ENCODE assay signal across 17 mouse cellular contexts in the genomic region with DNA sequence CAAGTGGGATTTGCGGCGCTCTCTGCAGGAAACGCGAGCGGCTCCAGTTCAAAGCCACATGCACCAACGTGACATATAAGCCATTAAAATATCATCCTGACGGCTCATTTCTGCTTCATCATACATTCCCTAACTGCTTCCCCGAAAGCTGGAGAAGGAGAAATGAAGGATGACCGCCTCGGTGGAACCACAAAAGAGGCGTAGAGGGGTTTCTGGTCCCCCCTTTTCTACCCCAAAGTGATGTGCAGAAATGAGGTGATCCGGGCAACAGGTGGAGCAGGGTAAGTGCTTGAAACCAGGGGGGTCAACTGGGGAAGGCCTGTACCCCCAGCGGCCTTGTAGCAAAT. TPM values are rescaled to one million over a fixed set of nuclear protein-coding genes. Genes with fewer than 3 reads are reported as not detected.
A peak's percentile ranks its signal among the peaks of the same experiment; 100 is the strongest.
DNase-seq lines count a peak whose midpoint lies in the region; ATAC-seq and TF ChIP-seq lines count a peak whose summit lies in the region.
"Had no signal": no experiment of that assay in that cellular context is flagged by ENCODE, and none has a peak within 500 bp of the region (broad histone marks: within the 10 kb centered on the region; RNA-seq: fewer than 3 reads in every experiment).

No protein-coding gene starts in this region.

- ATAC-seq in forebrain, embryonic 12.5 days (ENCODE audit: low FRiP score) = no peak
- no peak for ATAC-seq in hindbrain, embryonic 14.5 days (ENCODE audit: low FRiP score)
- no peak for ATAC-seq in midbrain, embryonic 16.5 days
- ATAC-seq in stomach, postnatal 0 days (ENCODE audit: low FRiP score, low TSS enrichment) = no peak
- ATAC-seq: intestine, embryonic 16.5 days had no signal

- peaks cover 10% of the 10 kb centered on the region; the same call in 1 of the 2 replicates for H3K4me1 ChIP-seq in forebrain, embryonic 12.5 days
- H3K4me1 ChIP-seq in hindbrain, embryonic 14.5 days (replicated peaks; ENCODE audit: control insufficient read depth, insufficient read depth, low read length) = no peaks in the 10 kb centered on the region
- no peaks in the 10 kb centered on the region for H3K4me1 ChIP-seq in midbrain, embryonic 16.5 days (ENCODE audit: control insufficient read depth, insufficient read depth, low read length)
- no peaks in the 10 kb centered on the region; the same call in 1 of the 2 replicates for H3K4me1 ChIP-seq in stomach, postnatal 0 days (replicated peaks; ENCODE audit: control insufficient read depth, insufficient read depth)

- peaks cover 6% of the 10 kb centered on the region; the same call in 1 of the 2 replicates for H3K36me3 ChIP-seq in forebrain, embryonic 12.5 days (replicated peaks)
- no peaks in the 10 kb centered on the region for H3K36me3 ChIP-seq in hindbrain, embryonic 14.5 days (replicated peaks; ENCODE audit: control insufficient read depth, insufficient read depth)
- H3K36me3 ChIP-seq in midbrain, embryonic 16.5 days (ENCODE audit: control insufficient read depth, insufficient read depth, low read length) = no peaks in the 10 kb centered on the region
- no peaks in the 10 kb centered on the region for H3K36me3 ChIP-seq in stomach, postnatal 0 days (ENCODE audit: control insufficient read depth, insufficient read depth, low read length)
- H3K36me3 ChIP-seq: embryonic facial prominence, embryonic 15.5 days; limb, embryonic 12.5 days had no signal

- no peak for TF ChIP-seq EP300 in stomach, postnatal 0 days (optimal IDR thresholded peaks at IDR 0.05)

- peak overlapping the region; percentile 94 for H3K9ac ChIP-seq in forebrain, embryonic 12.5 days
- H3K9ac ChIP-seq in hindbrain, embryonic 14.5 days = peak overlapping the region; percentile 66
- H3K9ac ChIP-seq in midbrain, embryonic 16.5 days (ENCODE audit: low read depth, low read length) = peak overlapping the region; percentile 61
- no peak overlapping the region for H3K9ac ChIP-seq in stomach, postnatal 0 days (ENCODE audit: low read length)
- H3K9ac ChIP-seq: embryonic facial prominence, embryonic 15.5 days; limb, embryonic 12.5 days had no signal

- no peak for TF ChIP-seq CTCF in stomach, postnatal 0 days (IDR thresholded peaks at IDR 0.05; ENCODE audit: low read depth)

- H3K9me3 ChIP-seq in forebrain, embryonic 12.5 days = no peaks in the 10 kb centered on the region
- H3K9me3 ChIP-seq in hindbrain, embryonic 14.5 days (ENCODE audit: control insufficient read depth, low read length) = no peaks in the 10 kb centered on the region
- H3K9me3 ChIP-seq in midbrain, embryonic 16.5 days (replicated peaks; ENCODE audit: control insufficient read depth, low read length, poor library complexity, severe bottlenecking) = 0 out of 2 replicates have a peak, but pooled peaks cover under 1% of the 10 kb centered on the region
- H3K9me3 ChIP-seq in stomach, postnatal 0 days (ENCODE audit: control insufficient read depth, low read length) = no peaks in the 10 kb centered on the region
- H3K9me3 ChIP-seq: embryonic facial prominence, embryonic 15.5 days; limb, embryonic 12.5 days had no signal

- 9% methylated on average over 12 of the region's 13 CpGs for WGBS in forebrain, embryonic 12.5 days
- 5% methylated on average over 13 of the region's 13 CpGs for WGBS in hindbrain, embryonic 14.5 days
- WGBS in midbrain, embryonic 16.5 days = 10% methylated on average over 13 of the region's 13 CpGs
- WGBS in stomach, postnatal 0 days = 3% methylated on average over 13 of the region's 13 CpGs

- peak overlapping the region; percentile 39 for H3K4me3 ChIP-seq in forebrain, embryonic 12.5 days (replicated peaks)
- peak overlapping the region; percentile 51 for H3K4me3 ChIP-seq in hindbrain, embryonic 14.5 days (replicated peaks; ENCODE audit: low read length)
- peak overlapping the region; percentile 29 for H3K4me3 ChIP-seq in midbrain, embryonic 16.5 days (ENCODE audit: low read depth, low read length)
- H3K4me3 ChIP-seq in stomach, postnatal 0 days (ENCODE audit: low read depth, low read length) = no peak overlapping the region
- H3K4me3 ChIP-seq: embryonic facial prominence, embryonic 15.5 days; heart, adult 2 months; limb, embryonic 12.5 days had no signal

- peaks cover 80% of the 10 kb centered on the region for H3K27me3 ChIP-seq in forebrain, embryonic 12.5 days
- peaks cover 62% of the 10 kb centered on the region for H3K27me3 ChIP-seq in hindbrain, embryonic 14.5 days (ENCODE audit: control insufficient read depth, insufficient read depth, low read length)
- peaks cover 45% of the 10 kb centered on the region for H3K27me3 ChIP-seq in midbrain, embryonic 16.5 days (ENCODE audit: control insufficient read depth, insufficient read depth, low read depth, low read length)
- H3K27me3 ChIP-seq in stomach, postnatal 0 days (ENCODE audit: control insufficient read depth, insufficient read depth, low read length) = peaks cover 23% of the 10 kb centered on the region; the same call in 1 of the 2 replicates
- H3K27me3 ChIP-seq: CH12.LX had no signal

- H3K4me2 ChIP-seq in forebrain, embryonic 12.5 days = peak overlapping the region; percentile 58
- peak overlapping the region; percentile 52 for H3K4me2 ChIP-seq in hindbrain, embryonic 14.5 days (replicated peaks)
- peak overlapping the region; percentile 35 for H3K4me2 ChIP-seq in midbrain, embryonic 16.5 days (ENCODE audit: low read length)
- H3K4me2 ChIP-seq in stomach, postnatal 0 days (replicated peaks; ENCODE audit: low read depth) = no peak overlapping the region
- H3K4me2 ChIP-seq: embryonic facial prominence, embryonic 15.5 days; limb, embryonic 12.5 days had no signal

- peak overlapping the region; percentile 97 for H3K27ac ChIP-seq in forebrain, embryonic 12.5 days
- H3K27ac ChIP-seq in hindbrain, embryonic 14.5 days = peak overlapping the region; percentile 96
- H3K27ac ChIP-seq in midbrain, embryonic 16.5 days (ENCODE audit: low read length) = peak overlapping the region; percentile 86
- H3K27ac ChIP-seq in stomach, postnatal 0 days (replicated peaks) = no peak overlapping the region
- H3K27ac ChIP-seq: embryonic facial prominence, embryonic 15.5 days; heart, adult 2 months; limb, embryonic 12.5 days had no signal

- peak; percentile 31 to 62 for DNase-seq in cerebellum, adult 18-20 months
- DNase-seq in cerebellum, adult 9-10 months = no peak
- DNase-seq in hindbrain, embryonic 14.5 days (ENCODE audit: low spot score) = no peak
- no peak for DNase-seq in stomach, postnatal 0 days (ENCODE audit: low spot score)
- DNase-seq in gastrocnemius, adult 8-10 months (ENCODE audit: low spot score in 2 of 2) = no peak
- DNase-seq in spleen, postnatal 14 days (ENCODE audit: low spot score in 2 of 2) = no peak
- DNase-seq: heart, adult 2 months; heart, postnatal 10 days; layer of hippocampus, postnatal 36 days; lung, postnatal 36 days had no signal

RNA-seq across cellular contexts. Expression of gene Zic1, which starts 3.3 kb away (rescaled TPM):
- 13.9 and 14.4 TPM in 2 replicates for polyA plus RNA-seq in forebrain, embryonic 12.5 days (2016; fragmentation: Nextera tagmentation; extraction: Ambion mirVana)
- 21.4 and 25.1 TPM in 2 replicates for polyA plus RNA-seq in hindbrain, embryonic 14.5 days (2014; fragmentation: Nextera tagmentation; extraction: Ambion mirVana)
- 9.1 and 20.6 TPM in 2 replicates for polyA plus RNA-seq in midbrain, embryonic 16.5 days (2015; fragmentation: Nextera tagmentation; extraction: Ambion mirVana)
- not detected in 2 replicates for polyA plus RNA-seq in stomach, postnatal 0 days (2015; fragmentation: Nextera tagmentation; extraction: Ambion mirVana)
- total RNA-seq in gastrocnemius, adult 8-10 months (2022) = 1 to 10 TPM in 3 of 4 experiments, under 1 TPM in 1; 0.65 to 2.2 (median 1.4) TPM
- total RNA-seq: CH12.LX; heart, adult 2 months had no signal
- polyA plus RNA-seq: intestine, embryonic 16.5 days had no signal

RNA-seq across cellular contexts. Expression of gene Zic4, which starts 6.7 kb away (rescaled TPM):
- 56.4 and 60.5 TPM in 2 replicates for polyA plus RNA-seq in forebrain, embryonic 12.5 days (2016; fragmentation: Nextera tagmentation; extraction: Ambion mirVana)
- 47.8 and 54.9 TPM in 2 replicates for polyA plus RNA-seq in hindbrain, embryonic 14.5 days (2014; fragmentation: Nextera tagmentation; extraction: Ambion mirVana)
- polyA plus RNA-seq in midbrain, embryonic 16.5 days (2015; fragmentation: Nextera tagmentation; extraction: Ambion mirVana) = 55.8 and 154 TPM in 2 replicates
- polyA plus RNA-seq in stomach, postnatal 0 days (2015; fragmentation: Nextera tagmentation; extraction: Ambion mirVana) = not detected in 2 replicates
- under 1 TPM in 1 of 4 experiments, not detected in 3; 0.18 TPM for total RNA-seq in gastrocnemius, adult 8-10 months (2022)
- total RNA-seq: CH12.LX; heart, adult 2 months; heart, postnatal 10 days had no signal
- polyA plus RNA-seq: heart, adult 2 months; intestine, embryonic 16.5 days; liver, embryonic 16.5 days had no signal

Comparison
In these comparisons a context has a peak if more than half of its experiments do, and no peak if none do; other contexts are left out.
1. DNase-seq: peak in cerebellum, adult 18-20 months (2 of 2); none in cerebellum, adult 9-10 months (single experiment), hindbrain, embryonic 14.5 days (single experiment), stomach, postnatal 0 days (single experiment), gastrocnemius, adult 8-10 months (0 of 2) and spleen, postnatal 14 days (0 of 2).
2. RNA of gene Zic1, which starts 3.3 kb away (polyA plus RNA-seq): 21.4 to 25.1 TPM in hindbrain, embryonic 14.5 days, 13.9 to 14.4 TPM in forebrain, embryonic 12.5 days and 9.1 to 20.6 TPM in midbrain, embryonic 16.5 days; not detected in stomach, postnatal 0 days; every median in the first group is over 10 times any median in the second.
3. RNA of gene Zic4, which starts 6.7 kb away (polyA plus RNA-seq): 56.4 to 60.5 TPM in forebrain, embryonic 12.5 days, 55.8 to 154 TPM in midbrain, embryonic 16.5 days and 47.8 to 54.9 TPM in hindbrain, embryonic 14.5 days; not detected in stomach, postnatal 0 days; every median in the first group is over 10 times any median in the second.